Mouse (Mus musculus) embryonic facial prominence, embryonic 12.5 days (tissue): Measurements from ENCODE around the gene Mfn1. TPM values are rescaled to one million over a fixed set of nuclear protein-coding genes. Genes with fewer than 3 reads are reported as not detected.

ENCODE experiments used
- ATAC-seq: fragments of 200-750 bp; cut with Nextera tagmentation; 2 replicates; pipeline ENCODE4 v1.8.0; 2017; ENCODE audit not compliant: insufficient number of reproducible peaks, insufficient read depth, low FRiP score, low TSS enrichment
- H3K27ac ChIP-seq: fragments of 300-500 bp; sonication (generic); 2 replicates; pipeline ENCODE4 v1.5.1; 2016; ENCODE audit warnings: mild to moderate bottlenecking
- H3K27me3 ChIP-seq: fragments of 300-500 bp; sonication (generic); 2 replicates; pipeline ENCODE4 v1.6.1; 2016; ENCODE audit warnings: mild to moderate bottlenecking, moderate library complexity
- H3K36me3 ChIP-seq: fragments of 300-500 bp; sonication (generic); 2 replicates; pipeline ENCODE4 v1.6.1; 2016; ENCODE audit warnings: mild to moderate bottlenecking
- H3K4me1 ChIP-seq: fragments of 300-500 bp; sonication (generic); 2 replicates; pipeline ENCODE4 v1.6.1; 2016
- H3K4me2 ChIP-seq: fragments of 300-500 bp; sonication (generic); replicated peaks from 2 replicates; pipeline ENCODE4 v1.6.1; 2016; ENCODE audit warnings: mild to moderate bottlenecking, moderate library complexity
- H3K4me3 ChIP-seq: fragments of 300-500 bp; sonication (generic); 2 replicates; pipeline ENCODE4 v1.5.1; 2016; ENCODE audit warnings: mild to moderate bottlenecking
- H3K9ac ChIP-seq: fragments of 300-500 bp; sonication (generic); 2 replicates; pipeline ENCODE4 v1.6.1; 2016; ENCODE audit warnings: mild to moderate bottlenecking, moderate library complexity
- H3K9me3 ChIP-seq: fragments of 300-500 bp; sonication (generic); 2 replicates; pipeline ENCODE4 v1.6.1; 2016; ENCODE audit warnings: mild to moderate bottlenecking, moderate library complexity
- WGBS: fragments of 180-500 bp; shearing (Covaris S2); methylation state at CpG from one replicate; pipeline ENCODE4 v1.1.7; 2016; 5-methylcytosine and 5-hydroxymethylcytosine counted together
- polyA plus RNA-seq: library from polyadenylated mRNA; unstranded; fragments of >200 nt; fragmentation: Nextera tagmentation; extraction: Ambion mirVana; gene quantifications from 2 replicates; pipeline ENCODE4 v1.2.1, GENCODE M21; 2016

Mfn1 gene
- 40.7 and 44.5 TPM in 2 replicates for polyA plus RNA-seq

DNA sequence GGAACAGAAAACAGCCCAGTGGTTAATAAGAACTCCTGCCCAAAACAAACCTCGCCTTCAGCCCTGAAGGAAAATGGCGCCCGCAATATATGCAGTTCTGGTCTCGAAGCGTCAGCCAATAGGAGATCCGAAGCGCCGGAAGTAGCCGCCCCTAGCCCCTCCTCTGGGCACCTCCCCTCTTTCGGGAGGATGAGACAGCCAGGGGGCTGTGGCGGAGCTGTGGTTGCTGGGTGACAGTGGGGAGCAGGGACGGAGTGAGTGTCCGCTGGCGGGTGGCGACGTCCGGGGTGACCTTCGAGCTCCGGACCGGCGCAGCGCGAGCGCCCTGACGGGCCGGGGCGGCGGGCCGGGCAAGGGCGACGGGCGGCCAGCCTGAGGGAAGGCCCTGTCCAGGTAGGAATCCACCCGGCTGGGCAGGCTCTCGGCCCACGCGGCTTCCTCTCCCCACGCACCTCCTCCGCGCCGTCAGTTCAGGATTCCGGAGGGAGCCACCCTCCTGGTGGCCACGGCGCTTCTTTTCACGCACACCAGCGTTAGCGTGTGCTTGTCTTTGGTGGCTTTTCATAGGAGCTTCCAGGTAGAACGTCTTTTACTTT lies at the start of gene Mfn1:
Gene Mfn1, plus strand, starts transcription at position 163 of the 596 bp plus-strand sequence.
- Histone ChIP-seq H3K4me2 (peak within 1 kb of the TSS; percentile 56), H3K36me3 (peaks cover 15% of the 10 kb centered on the region), H3K9ac (peak within 1 kb of the TSS; percentile 74), H3K9me3 (peaks cover 6% of the 10 kb centered on the region; the same call in 1 of the 2 replicates), H3K27me3 (no peaks in the 10 kb centered on the region), H3K4me3 (peak within 1 kb of the TSS; percentile 77), H3K4me1 (0 out of 2 replicates have a peak, but pooled peaks cover 5% of the 10 kb centered on the region), H3K27ac (0 out of 2 replicates have a peak within 1 kb of the TSS, but pooled peaks have one; percentile 30)
- ATAC-seq: peak; percentile 98
- WGBS: under 1% methylated on average over 46 of the region's 47 CpGs

DNA sequence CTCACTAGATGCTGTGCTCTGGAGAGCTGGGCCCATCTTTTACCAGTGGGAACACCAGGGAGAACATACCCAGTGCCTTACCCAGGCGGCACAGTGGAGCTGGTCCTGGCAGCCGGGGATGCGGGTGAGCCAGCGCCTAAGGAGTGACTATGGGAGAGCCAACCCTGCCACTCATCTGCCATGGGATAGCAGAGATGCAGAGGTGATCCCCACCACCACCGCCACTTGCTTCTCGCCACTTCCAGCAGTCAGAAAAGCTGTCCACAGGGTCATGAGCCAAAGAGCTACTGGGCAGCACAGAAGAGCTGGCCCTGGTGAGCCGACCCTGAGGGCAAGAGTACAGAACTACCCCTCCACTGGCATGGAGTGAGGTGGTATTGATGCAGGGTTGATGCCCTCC lies 49.3 kb upstream of the Mfn1 start:
- Histone ChIP-seq H3K9ac (no peak overlapping the region), H3K9me3 (no peaks in the 10 kb centered on the region), H3K27me3 (no peaks in the 10 kb centered on the region), H3K36me3 (no peaks in the 10 kb centered on the region), H3K4me3 (no peak overlapping the region), H3K27ac (no peak overlapping the region), H3K4me1 (no peaks in the 10 kb centered on the region), H3K4me2 (no peak overlapping the region)
- WGBS: 86% methylated on average over 7 of the region's 7 CpGs
- no peak for ATAC-seq

DNA sequence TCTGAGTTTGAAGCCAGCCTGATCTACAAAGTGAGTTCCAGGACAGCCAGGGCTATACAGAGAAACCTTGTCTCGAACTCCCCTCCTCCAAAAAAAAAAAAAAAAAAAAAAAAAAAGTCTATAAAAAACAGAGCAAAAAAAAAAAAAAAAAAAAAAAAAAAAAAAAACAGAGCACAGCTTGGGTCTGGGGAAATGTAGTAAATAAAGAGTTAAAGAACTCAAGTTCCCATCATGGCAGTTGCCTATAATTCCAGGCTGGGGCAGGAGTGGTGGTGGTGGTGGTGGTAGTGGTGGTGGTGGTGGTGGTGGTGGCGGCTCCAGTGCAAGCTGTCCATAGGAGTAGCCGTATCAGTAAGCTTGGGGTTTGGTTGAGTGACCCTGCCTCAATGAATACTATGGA lies 46.2 kb upstream of the Mfn1 start:
- H3K27ac ChIP-seq: no peak overlapping the region
- no peak for ATAC-seq
- H3K4me3 ChIP-seq: no peak overlapping the region
- no peak overlapping the region for H3K4me2 ChIP-seq
- no peaks in the 10 kb centered on the region for H3K4me1 ChIP-seq
- no peaks in the 10 kb centered on the region for H3K36me3 ChIP-seq
- H3K9ac ChIP-seq: no peak overlapping the region
- no peaks in the 10 kb centered on the region for H3K27me3 ChIP-seq
- WGBS: 83% methylated on average over 3 of the region's 3 CpGs
- no peaks in the 10 kb centered on the region for H3K9me3 ChIP-seq

DNA sequence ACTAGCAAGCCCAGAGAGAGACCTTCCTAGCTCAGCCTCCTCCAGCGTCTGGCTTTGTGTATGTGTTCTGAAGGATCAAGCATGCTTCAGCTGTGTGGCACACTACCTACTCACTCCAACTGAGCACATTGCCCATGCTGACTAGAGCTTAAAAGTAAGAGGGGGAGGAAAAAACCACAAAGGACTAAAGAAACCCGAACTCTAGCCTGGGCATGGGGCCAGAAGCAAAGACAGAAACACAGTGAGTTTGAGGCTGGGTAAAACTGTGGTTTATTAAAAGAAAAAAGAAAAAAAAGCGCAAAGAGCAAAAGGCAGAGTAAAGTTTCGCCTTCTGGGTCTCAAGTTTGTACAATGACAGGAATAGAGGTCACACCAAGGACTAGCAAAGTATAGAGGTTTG lies 42.7 kb upstream of the Mfn1 start:
- H3K9me3 ChIP-seq: no peaks in the 10 kb centered on the region
- H3K36me3 ChIP-seq: no peaks in the 10 kb centered on the region
- no peaks in the 10 kb centered on the region for H3K4me1 ChIP-seq
- H3K4me3 ChIP-seq: no peak overlapping the region
- peaks cover 3% of the 10 kb centered on the region; the same call in 1 of the 2 replicates for H3K27me3 ChIP-seq
- no peak for ATAC-seq
- H3K27ac ChIP-seq: no peak overlapping the region
- WGBS: 74% methylated on average over 4 of the region's 4 CpGs
- no peak overlapping the region for H3K4me2 ChIP-seq
- H3K9ac ChIP-seq: no peak overlapping the region

DNA sequence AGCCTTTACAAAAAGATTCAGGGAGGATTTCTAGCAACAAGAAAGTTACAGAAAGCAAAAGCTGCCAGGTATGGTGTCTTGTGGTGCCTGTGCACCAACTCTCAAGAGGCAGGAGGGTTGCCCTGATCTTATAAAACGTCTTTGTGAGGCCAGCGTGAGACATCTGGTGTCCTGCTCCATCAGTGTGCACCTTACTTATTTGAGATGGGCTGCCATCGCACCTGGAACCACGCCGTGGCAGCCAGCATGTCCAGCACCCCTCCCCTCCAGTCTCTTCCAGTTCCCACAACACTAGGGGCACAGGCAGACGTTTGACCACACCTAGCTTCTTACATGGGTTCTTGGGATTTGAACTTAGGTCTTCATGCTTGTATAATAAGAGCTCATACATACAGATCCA lies 41.1 kb upstream of the Mfn1 start:
- no peak overlapping the region for H3K9ac ChIP-seq
- H3K36me3 ChIP-seq: no peaks in the 10 kb centered on the region
- 81% methylated on average over 6 of the region's 6 CpGs for WGBS
- peaks cover 3% of the 10 kb centered on the region; the same call in 1 of the 2 replicates for H3K27me3 ChIP-seq
- H3K4me2 ChIP-seq: no peak overlapping the region
- H3K4me1 ChIP-seq: no peaks in the 10 kb centered on the region
- no peaks in the 10 kb centered on the region for H3K9me3 ChIP-seq
- no peak overlapping the region for H3K4me3 ChIP-seq
- no peak overlapping the region for H3K27ac ChIP-seq
- ATAC-seq: no peak

DNA sequence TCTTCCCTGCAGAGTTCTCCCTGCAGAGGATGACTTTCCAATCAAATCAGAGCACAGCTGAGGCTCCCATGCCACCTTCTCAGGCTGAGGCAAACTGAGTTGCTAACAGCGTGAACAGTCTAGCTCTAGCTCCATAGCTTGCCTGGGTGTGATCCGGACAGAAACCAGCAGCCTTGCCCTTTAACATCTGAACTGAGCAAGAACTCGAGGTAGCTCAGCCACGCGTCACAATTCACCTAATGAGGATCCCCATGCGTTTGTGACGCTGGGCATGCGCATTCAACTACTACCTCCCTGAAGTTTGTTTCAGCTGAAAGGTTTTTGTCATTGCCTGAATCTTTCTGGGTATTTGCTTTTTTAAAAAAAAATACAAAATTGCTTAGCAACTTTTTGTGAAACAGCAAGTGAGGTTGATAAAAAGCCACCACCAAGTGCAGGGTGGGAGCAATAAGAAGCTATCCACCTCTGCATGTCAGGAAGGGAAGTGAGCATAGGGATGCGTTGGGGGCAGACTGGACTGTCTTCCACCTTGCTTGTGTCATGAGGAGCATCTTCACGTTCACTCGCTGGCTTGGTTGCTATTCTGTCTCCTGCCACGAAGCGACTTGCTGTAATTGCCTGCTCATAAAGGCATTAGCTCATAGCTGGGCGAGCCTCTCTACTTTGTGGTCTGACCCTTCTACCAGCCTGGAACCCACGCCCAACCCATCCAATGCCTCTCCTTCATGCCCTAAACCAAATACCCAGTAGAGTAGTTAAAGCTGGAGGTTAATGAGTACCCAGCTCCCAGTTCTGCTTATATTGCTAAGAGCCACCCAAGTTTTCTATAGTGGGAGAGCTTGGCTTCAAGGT lies 39.0 kb upstream of the Mfn1 start:
- H3K4me3 ChIP-seq: no peak overlapping the region
- H3K9me3 ChIP-seq: no peaks in the 10 kb centered on the region
- 82% methylated on average over 15 of the region's 15 CpGs for WGBS
- no peak overlapping the region for H3K27ac ChIP-seq
- ATAC-seq: no peak
- 0 out of 2 replicates have a peak, but pooled peaks cover under 1% of the 10 kb centered on the region for H3K4me1 ChIP-seq
- no peak overlapping the region for H3K9ac ChIP-seq
- H3K4me2 ChIP-seq: no peak overlapping the region
- H3K36me3 ChIP-seq: no peaks in the 10 kb centered on the region
- peaks cover 3% of the 10 kb centered on the region; the same call in 1 of the 2 replicates for H3K27me3 ChIP-seq

DNA sequence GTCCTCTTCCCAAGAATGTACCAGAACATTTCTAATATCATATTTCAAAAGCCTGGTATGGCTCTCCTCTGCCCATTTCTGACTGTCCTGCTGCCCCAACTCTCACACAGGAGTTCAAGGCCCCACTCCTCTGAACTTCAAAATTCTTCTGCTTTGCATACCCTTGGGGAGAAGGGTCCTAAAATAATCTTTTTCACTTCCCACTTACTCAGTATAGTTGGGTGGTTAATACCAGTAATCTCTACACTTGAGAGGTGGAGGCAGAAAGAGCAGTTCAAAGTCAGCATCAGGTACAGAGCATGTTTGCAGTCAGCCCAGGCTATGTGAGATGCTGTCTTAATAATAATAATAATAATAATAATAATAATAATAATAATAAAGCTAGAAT lies 38.3 kb upstream of the Mfn1 start:
- Histone ChIP-seq H3K4me2 (no peak overlapping the region), H3K9ac (no peak overlapping the region), H3K36me3 (no peaks in the 10 kb centered on the region), H3K4me1 (0 out of 2 replicates have a peak, but pooled peaks cover 4% of the 10 kb centered on the region), H3K4me3 (no peak overlapping the region), H3K27me3 (peaks cover 3% of the 10 kb centered on the region; the same call in 1 of the 2 replicates), H3K27ac (no peak overlapping the region), H3K9me3 (no peaks in the 10 kb centered on the region)
- ATAC-seq: no peak

DNA sequence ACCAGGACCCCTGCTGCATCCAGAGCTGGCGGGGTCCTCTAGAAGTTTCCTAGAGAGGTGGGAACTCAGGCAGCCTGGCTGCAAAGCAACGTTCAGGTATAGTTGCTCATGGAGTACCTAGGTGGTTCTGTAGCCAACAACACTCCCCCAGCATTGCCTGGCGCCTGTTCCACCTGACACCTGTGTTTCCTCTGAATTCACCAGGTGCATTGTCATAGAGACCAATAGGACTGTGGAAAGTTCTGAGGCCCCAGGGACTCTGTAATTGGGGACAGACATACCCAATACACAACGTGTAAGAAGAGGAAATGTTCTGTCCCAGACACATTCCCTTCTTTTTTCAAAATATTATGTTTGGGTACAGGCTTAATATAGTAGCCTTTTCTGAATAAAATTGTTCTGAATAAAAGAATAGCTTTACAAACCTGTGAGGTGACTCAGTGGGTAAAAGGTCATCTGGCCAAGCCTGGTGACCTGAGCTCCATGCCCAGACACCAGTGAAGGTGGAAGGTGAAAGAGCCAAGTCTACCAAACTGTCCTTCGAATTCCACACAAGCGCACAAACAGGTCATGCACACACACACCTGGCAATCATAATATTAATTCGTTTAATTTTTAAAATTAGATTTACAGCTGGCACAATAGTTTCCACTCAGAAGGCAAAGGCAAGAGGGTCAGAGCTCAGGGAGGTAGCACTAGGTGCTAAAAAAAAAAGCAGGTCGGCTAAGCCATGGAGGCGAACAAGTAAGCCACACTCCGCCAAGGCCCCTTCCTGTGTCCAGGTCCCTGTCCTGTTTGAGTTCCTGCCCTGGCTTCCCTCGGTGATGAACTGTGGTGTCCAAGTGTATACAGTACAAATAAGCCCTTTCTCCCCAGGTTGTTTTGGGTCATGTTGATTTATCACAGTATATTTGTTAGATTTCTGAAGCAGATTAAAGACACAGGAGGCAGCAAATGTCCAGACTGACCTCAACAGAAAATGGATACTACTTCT lies 36.9 kb upstream of the Mfn1 start, which contains the start of gene Kcnmb3:
Gene Kcnmb3, minus strand, starts transcription at position 135 of the 994 bp plus-strand sequence.
- H3K36me3 ChIP-seq: no peaks in the 10 kb centered on the region
- no peak within 1 kb of the TSS for H3K9ac ChIP-seq
- no peak within 1 kb of the TSS for H3K4me2 ChIP-seq
- no peak within 1 kb of the TSS for H3K27ac ChIP-seq
- H3K9me3 ChIP-seq: no peaks in the 10 kb centered on the region
- no peak within 1 kb of the TSS for H3K4me3 ChIP-seq
- ATAC-seq: no peak
- H3K4me1 ChIP-seq: peaks cover 10% of the 10 kb centered on the region; the same call in 1 of the 2 replicates
- peaks cover 3% of the 10 kb centered on the region; the same call in 1 of the 2 replicates for H3K27me3 ChIP-seq
- WGBS: 72% methylated on average over 11 of the region's 11 CpGs

DNA sequence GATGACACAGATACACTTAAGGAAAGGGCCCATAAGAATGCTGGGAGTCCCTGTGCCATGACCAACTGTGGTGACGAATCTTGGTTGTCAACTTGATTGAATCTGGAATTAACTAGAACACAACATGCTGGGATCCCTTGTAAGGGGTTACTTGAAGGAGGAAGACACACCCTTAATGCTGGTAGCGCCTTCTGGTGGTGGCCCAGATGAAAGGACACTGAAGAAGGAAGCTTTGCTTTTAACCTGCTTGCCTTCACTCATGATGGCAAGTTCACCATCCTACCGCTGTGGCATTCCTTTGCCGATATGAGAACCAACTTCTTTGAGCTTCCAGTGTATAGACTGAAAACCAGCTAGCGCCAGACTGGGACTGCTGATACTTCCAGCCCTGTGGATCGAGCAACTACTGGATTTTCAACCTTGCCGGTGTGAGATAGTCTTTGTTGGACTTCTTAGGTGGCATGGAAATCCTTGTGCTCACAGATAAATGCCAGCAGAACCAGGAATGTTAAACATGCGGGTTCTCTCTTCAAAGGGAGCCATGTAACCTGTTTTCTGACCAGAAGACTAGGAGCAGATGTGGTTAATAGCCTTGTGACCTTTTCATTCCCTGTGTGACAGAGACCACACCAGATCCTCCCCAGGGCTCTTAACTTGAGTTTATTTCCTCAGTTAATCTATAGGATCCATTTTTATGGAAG lies 34.7 kb upstream of the Mfn1 start:
- Histone ChIP-seq H3K4me3 (no peak overlapping the region), H3K4me2 (no peak overlapping the region), H3K27me3 (peaks cover 3% of the 10 kb centered on the region; the same call in 1 of the 2 replicates), H3K9me3 (no peaks in the 10 kb centered on the region), H3K4me1 (peaks cover 10% of the 10 kb centered on the region; the same call in 1 of the 2 replicates), H3K27ac (no peak overlapping the region), H3K9ac (no peak overlapping the region), H3K36me3 (no peaks in the 10 kb centered on the region)
- ATAC-seq: no peak
- 68% methylated on average over 8 of the region's 8 CpGs for WGBS

DNA sequence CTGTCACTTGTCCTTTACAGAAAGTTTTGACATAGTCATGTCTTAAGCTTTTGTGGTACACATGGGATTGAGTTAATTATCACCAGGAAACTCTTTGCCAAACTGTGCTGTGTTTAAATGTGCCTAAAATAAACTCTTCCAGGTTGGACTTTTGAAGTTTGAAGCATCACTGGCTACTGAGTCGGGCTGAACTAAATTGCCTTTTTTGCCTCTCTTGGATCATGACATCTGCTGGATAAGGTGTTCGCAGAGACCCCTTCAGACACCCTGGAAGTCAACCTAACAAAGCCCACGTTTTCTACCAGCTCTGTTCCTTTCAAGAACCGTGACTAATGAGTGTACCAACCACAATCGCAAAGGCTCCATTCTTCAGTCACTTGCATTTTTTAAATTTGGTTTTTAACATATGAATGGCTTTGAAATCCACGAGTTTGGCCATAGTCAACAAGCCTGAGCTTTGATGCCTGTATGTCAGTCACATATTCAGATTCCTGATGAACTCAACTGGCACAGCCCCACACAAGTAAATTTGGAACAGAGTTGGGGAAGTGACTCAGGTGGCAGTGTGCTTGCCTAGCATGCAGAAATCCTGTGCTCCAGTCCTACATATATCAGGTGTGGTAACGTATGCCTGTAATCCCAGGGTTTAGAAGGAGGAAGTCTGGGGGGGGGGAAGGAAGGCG lies 34.0 kb upstream of the Mfn1 start:
- no peak overlapping the region for H3K4me2 ChIP-seq
- H3K27me3 ChIP-seq: no peaks in the 10 kb centered on the region
- H3K27ac ChIP-seq: no peak overlapping the region
- H3K9ac ChIP-seq: no peak overlapping the region
- no peak for ATAC-seq
- no peaks in the 10 kb centered on the region for H3K36me3 ChIP-seq
- no peaks in the 10 kb centered on the region for H3K9me3 ChIP-seq
- peaks cover 10% of the 10 kb centered on the region; the same call in 1 of the 2 replicates for H3K4me1 ChIP-seq
- H3K4me3 ChIP-seq: no peak overlapping the region
- 49% methylated on average over 8 of the region's 8 CpGs for WGBS
